Mouse (Mus musculus) testis, adult 2 months (tissue): ENCODE data around the gene Cdhr3. TPM values are rescaled to one million over a fixed set of nuclear protein-coding genes. Genes with fewer than 3 reads are reported as not detected.
"Not testable (repeated sequence)": the region's sequence is repeated elsewhere in the genome, so short reads cannot be mapped to it uniquely, and the experiment has no call there.

ENCODE experiments used
- H3K27ac ChIP-seq: fragments of 200-500 bp; 2 replicates; pipeline ENCODE4 v1.5.1; 2012; ENCODE audit warnings: low read depth, low read length; ENCODE audit not compliant: control insufficient read depth, insufficient read depth
- H3K27me3 ChIP-seq: fragments of 200-500 bp; 2 replicates; pipeline ENCODE4 v1.6.1; 2012; ENCODE audit warnings: mild to moderate bottlenecking, low read length, moderate library complexity; ENCODE audit not compliant: control insufficient read depth, insufficient read depth
- H3K36me3 ChIP-seq: fragments of 200-500 bp; 2 replicates; pipeline ENCODE4 v1.6.1; 2012; ENCODE audit warnings: mild to moderate bottlenecking, low read length; ENCODE audit not compliant: control insufficient read depth, insufficient read depth
- H3K4me1 ChIP-seq: fragments of 200-500 bp; 2 replicates; pipeline ENCODE4 v1.6.1; 2012; ENCODE audit warnings: low read length; ENCODE audit not compliant: control insufficient read depth, insufficient read depth
- H3K4me3 ChIP-seq: fragments of 200-500 bp; 2 replicates; pipeline ENCODE4 v1.5.1; 2012; ENCODE audit warnings: low read depth, mild to moderate bottlenecking, low read length, moderate library complexity, mixed read lengths; ENCODE audit not compliant: control insufficient read depth
- CTCF ChIP-seq: fragments of 200-500 bp; IDR thresholded peaks from 2 replicates; pipeline ENCODE4 v1.5.1; 2012; ENCODE audit warnings: low read depth, mild to moderate bottlenecking, inconsistent platforms, low read length, moderate library complexity; ENCODE audit not compliant: control insufficient read depth, insufficient read depth, insufficient replicate concordance
- POLR2A ChIP-seq: fragments of 200-500 bp; IDR thresholded peaks from 2 replicates; pipeline ENCODE4 v1.6.1; 2012; ENCODE audit warnings: low read depth, mild to moderate bottlenecking, inconsistent platforms, low read length, moderate library complexity; ENCODE audit not compliant: control insufficient read depth
- polyA plus RNA-seq: library from polyadenylated mRNA; depleted of rRNA; stranded (reverse); fragments of >200 nt; gene quantifications from 2 replicates; pipeline ENCODE4 v1.2.3, GENCODE M21; 2012

Gene Cdhr3
- polyA plus RNA-seq, 1 experiment, result 0.02 TPM

DNA sequence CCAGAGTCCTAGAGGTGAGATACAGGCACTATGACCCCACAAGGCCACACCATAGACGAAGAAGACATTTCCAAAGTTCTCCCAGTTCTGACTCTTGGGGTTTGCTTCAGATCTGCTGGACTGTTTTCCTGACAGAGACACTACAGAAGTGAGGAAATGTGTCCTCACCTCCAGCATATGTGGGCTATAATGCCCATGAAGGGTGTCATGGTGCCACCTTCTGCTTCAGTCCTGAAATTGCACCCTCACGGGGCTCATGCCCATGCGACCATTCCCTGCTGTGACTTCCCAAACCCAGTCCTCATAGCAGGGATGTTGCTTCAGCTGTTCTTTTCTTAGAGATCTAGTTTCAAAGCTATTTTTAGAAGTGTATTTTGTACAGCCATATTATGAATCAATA is 82.6 kb downstream of the Cdhr3 start:
- TF ChIP-seq CTCF (peak; percentile 65; the same call in 1 of the 2 replicates), POLR2A (no peak)
- Histone ChIP-seq H3K4me3 (no peak overlapping the region), H3K4me1 (no peaks in the 10 kb centered on the region), H3K27me3 (no peaks in the 10 kb centered on the region), H3K27ac (no peak overlapping the region), H3K36me3 (no peaks in the 10 kb centered on the region)

DNA sequence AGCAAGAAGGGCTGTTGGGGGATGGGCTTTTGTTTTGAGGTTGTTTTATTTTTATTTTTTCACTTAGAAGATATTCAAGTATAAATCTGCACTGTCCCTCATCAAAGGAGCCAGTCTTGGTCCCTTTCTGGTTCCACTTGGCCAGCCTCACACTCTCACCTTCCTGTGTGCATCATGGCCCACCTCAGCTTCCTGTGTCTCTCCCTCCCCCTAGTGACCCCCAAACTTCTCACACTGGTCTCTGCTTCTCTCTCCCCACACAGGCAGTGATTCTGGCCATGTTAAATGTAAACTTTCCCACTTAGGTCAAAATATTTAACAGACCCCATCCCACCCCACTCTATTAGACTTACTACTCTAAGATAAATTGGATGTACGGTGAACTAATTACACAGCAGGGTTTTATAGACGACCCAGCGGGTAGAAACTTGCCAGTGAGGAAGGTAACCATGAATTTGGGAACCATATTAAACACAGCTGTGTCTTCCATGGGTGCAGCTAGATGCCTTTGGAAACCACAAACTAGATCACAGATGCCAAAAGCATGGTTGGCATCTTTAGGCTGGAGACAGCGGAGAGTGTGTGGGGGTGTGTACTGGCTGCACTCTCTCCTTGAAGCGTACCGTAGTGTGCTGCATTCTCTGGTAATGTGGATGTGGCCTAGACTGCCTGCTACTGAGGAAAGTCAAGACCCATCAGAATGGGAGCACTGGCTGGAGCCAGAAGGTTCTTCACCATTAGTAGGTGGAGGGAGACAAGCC is 83.3 kb downstream of the Cdhr3 start:
- Histone ChIP-seq H3K36me3 (no peaks in the 10 kb centered on the region), H3K4me3 (no peak overlapping the region), H3K4me1 (no peaks in the 10 kb centered on the region), H3K27me3 (no peaks in the 10 kb centered on the region), H3K27ac (no peak overlapping the region)
- TF ChIP-seq CTCF, result no peak
- TF ChIP-seq POLR2A, result no peak

GRCm38 (mm10) chr12:33008305-33009110 is 84.2 kb downstream of the Cdhr3 start:
- Histone ChIP-seq H3K4me3 (no peak overlapping the region), H3K36me3 (no peaks in the 10 kb centered on the region), H3K27me3 (no peaks in the 10 kb centered on the region), H3K4me1 (no peaks in the 10 kb centered on the region), H3K27ac (no peak overlapping the region)
- TF ChIP-seq POLR2A (no peak), CTCF (no peak)

GRCm38 (mm10) chr12:33007176-33007575 is 85.5 kb downstream of the Cdhr3 start:
- TF ChIP-seq POLR2A (no peak), CTCF (no peak)
- Histone ChIP-seq H3K36me3 (no peaks in the 10 kb centered on the region), H3K27ac (no peak overlapping the region), H3K27me3 (no peaks in the 10 kb centered on the region), H3K4me1 (no peaks in the 10 kb centered on the region), H3K4me3 (no peak overlapping the region)

- TF ChIP-seq POLR2A (no peak), CTCF (no peak)
- H3K4me1 ChIP-seq, result no peaks in the 10 kb centered on the region
- no peak overlapping the region for H3K4me3 ChIP-seq
- H3K36me3 ChIP-seq, result no peaks in the 10 kb centered on the region
- H3K27ac ChIP-seq, result no peak overlapping the region
- no peaks in the 10 kb centered on the region for H3K27me3 ChIP-seq
These were observed 86.8 kb downstream of the Cdhr3 start for GRCm38 (mm10) chr12:33005858-33006257.

- H3K27me3 ChIP-seq, result no peaks in the 10 kb centered on the region
- H3K36me3 ChIP-seq, result no peaks in the 10 kb centered on the region
- no peaks in the 10 kb centered on the region for H3K4me1 ChIP-seq
- no peak for TF ChIP-seq CTCF
- TF ChIP-seq POLR2A, result no peak
- no peak overlapping the region for H3K27ac ChIP-seq
- no peak overlapping the region for H3K4me3 ChIP-seq
These were observed 89.2 kb downstream of the Cdhr3 start for GRCm38 (mm10) chr12:33003339-33003965.

GRCm38 (mm10) chr12:33000402-33000801 is 92.3 kb downstream of the Cdhr3 start:
- H3K4me1 ChIP-seq, result no peaks in the 10 kb centered on the region
- H3K4me3 ChIP-seq, result no peak overlapping the region
- TF ChIP-seq CTCF, result no peak
- TF ChIP-seq POLR2A, result no peak
- no peaks in the 10 kb centered on the region for H3K36me3 ChIP-seq
- H3K27ac ChIP-seq, result no peak overlapping the region
- H3K27me3 ChIP-seq, result no peaks in the 10 kb centered on the region

DNA sequence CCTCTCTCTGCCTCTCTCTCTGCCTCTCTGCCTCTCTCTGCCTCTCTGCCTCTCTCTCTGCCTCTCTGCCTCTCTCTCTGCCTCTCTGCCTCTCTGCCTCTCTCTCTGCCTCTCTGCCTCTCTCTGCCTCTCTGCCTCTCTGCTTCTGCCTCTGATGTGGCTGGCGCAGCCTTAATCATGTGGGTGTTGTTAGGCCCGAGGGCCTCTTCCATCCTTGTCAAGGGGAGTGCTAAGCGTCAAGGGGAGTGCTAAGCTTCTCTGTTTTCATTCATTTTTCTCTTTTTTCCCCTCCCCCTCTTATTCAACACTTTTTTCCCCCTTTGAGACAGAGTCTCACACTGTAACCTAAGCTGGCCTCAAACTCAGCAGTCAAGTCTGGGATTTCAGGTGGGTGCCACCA is 92.9 kb downstream of the Cdhr3 start:
- not testable (repeated sequence) for H3K36me3 ChIP-seq

More for the DNA sequence above, 92.9 kb downstream of the Cdhr3 start:
- not testable (repeated sequence) for H3K27me3 ChIP-seq, H3K4me1 ChIP-seq, H3K27ac ChIP-seq, H3K4me3 ChIP-seq
